Mouse (Mus musculus) adrenal gland, postnatal 10 days (tissue): Measurements from ENCODE around the gene Abcg8. TPM values are rescaled to one million over a fixed set of nuclear protein-coding genes. Genes with fewer than 3 reads are reported as not detected.

Source experiments
- DNase-seq: peaks from one replicate; pipeline ENCODE4 v3.0.0; 2021; ENCODE audit warnings: mixed read lengths
- total RNA-seq, 2 experiments: library from RNA; stranded (reverse); gene quantifications; 2 replicates each; pipeline ENCODE4 v1.2.3; 2021

Gene Abcg8
- total RNA-seq, 2 experiments from 2014 or later = 8.9 to 23.3 TPM

GRCm38 (mm10) chr17:84658951-84659350 lies 17.2 kb upstream of the Abcg8 start:
- DNase-seq = no peak

- DNase-seq = no peak
Observed at GRCm38 (mm10) chr17:84665053-84665452, 11.0 kb upstream of the Abcg8 start.

GRCm38 (mm10) chr17:84665691-84666090 lies 10.4 kb upstream of the Abcg8 start:
- no peak for DNase-seq

- no peak for DNase-seq
Observed at GRCm38 (mm10) chr17:84667848-84668247, 8.3 kb upstream of the Abcg8 start.

- no peak for DNase-seq
Observed at GRCm38 (mm10) chr17:84672376-84673369, 3.4 kb upstream of the Abcg8 start.

- DNase-seq = no peak
Observed at GRCm38 (mm10) chr17:84674048-84674447, 2.1 kb upstream of the Abcg8 start.

GRCm38 (mm10) chr17:84675204-84675603 lies 898 bp upstream of the Abcg8 start:
- no peak for DNase-seq

- no peak for DNase-seq
Observed at GRCm38 (mm10) chr17:84677595-84677994, 1.5 kb downstream of the Abcg8 start.

GRCm38 (mm10) chr17:84681670-84682069 lies 5.6 kb downstream of the Abcg8 start:
- DNase-seq = no peak

- no peak for DNase-seq
Observed at GRCm38 (mm10) chr17:84682734-84683717, 6.9 kb downstream of the Abcg8 start, which contains the start of gene Abcg5. Gene Abcg5 (minus strand): TSS chr17:84683011.

- DNase-seq = no peak
Observed at GRCm38 (mm10) chr17:84684284-84684683, 8.2 kb downstream of the Abcg8 start.

GRCm38 (mm10) chr17:84685286-84685685 lies 9.2 kb downstream of the Abcg8 start:
- DNase-seq = no peak

- DNase-seq = no peak
Observed at GRCm38 (mm10) chr17:84687994-84688393, 11.9 kb downstream of the Abcg8 start.

GRCm38 (mm10) chr17:84688834-84689233 lies 12.7 kb downstream of the Abcg8 start:
- DNase-seq = peak; percentile 49

GRCm38 (mm10) chr17:84689316-84689715 lies 13.2 kb downstream of the Abcg8 start:
- DNase-seq = no peak

- DNase-seq = no peak
Observed at GRCm38 (mm10) chr17:84690111-84690510, 14.0 kb downstream of the Abcg8 start.

GRCm38 (mm10) chr17:84693741-84694140 lies 17.6 kb downstream of the Abcg8 start:
- DNase-seq = peak; percentile 27

GRCm38 (mm10) chr17:84696537-84696936 lies 20.4 kb downstream of the Abcg8 start:
- DNase-seq = no peak

- peak; percentile 65 for DNase-seq
Observed at GRCm38 (mm10) chr17:84698727-84699126, 22.6 kb downstream of the Abcg8 start.

- DNase-seq = no peak
Observed at GRCm38 (mm10) chr17:84707407-84707806, 31.3 kb downstream of the Abcg8 start.

- no peak for DNase-seq
Observed at GRCm38 (mm10) chr17:84708818-84709217, 32.7 kb downstream of the Abcg8 start.

GRCm38 (mm10) chr17:84709403-84709851 lies 33.3 kb downstream of the Abcg8 start:
- DNase-seq = no peak
